Mouse (Mus musculus): ENCODE measurements around the gene Lypd6b. TPM values are rescaled to one million over a fixed set of nuclear protein-coding genes. Genes with fewer than 3 reads are reported as not detected.

The Lypd6b gene
- total RNA-seq, 2 experiments from 2014 or later, result 3.9 to 4.0 TPM

DNA sequence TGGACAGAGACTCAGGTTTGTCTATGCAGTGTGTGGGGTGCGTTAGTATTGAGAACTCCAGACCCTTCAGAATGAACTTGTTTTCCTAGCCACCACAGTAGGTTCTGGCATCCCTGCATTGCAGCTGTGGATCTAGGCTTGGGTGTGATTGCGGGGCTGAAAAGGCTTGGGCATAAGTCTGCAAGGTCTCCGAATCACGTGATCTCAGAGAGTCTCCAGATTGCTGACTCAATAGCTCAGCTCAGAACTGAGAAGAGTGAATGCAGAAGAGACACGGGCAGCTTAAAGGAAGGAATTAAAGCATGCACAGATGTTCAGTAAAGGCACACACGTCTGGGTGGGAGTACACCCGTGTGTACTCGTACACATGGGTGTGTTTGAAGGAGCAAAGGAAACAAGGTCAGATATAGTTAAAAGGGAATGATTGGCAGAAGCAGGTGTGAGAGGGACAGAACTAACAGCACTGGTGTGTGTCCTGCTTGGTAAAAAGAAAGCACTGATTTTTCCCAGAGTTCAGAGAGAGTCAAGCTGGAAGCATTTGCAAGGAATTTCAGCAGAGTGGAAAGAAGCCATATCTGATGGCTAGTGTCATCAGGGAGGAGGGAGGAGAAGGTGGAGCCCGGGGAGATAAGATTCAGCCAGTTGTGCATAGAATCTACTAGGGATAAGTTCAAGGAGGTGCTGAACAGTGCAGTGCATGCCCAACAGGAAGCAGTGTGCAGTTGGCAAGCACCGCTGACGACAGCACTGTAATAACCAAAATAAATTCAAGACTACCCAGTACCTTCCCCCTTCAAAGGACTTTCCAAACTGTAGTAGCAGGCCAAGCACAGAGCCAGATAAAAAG, 37.5 kb upstream of the Lypd6b start:
- DNase-seq (ENCODE audit: low spot score in 2 of 2), result no peak
- Histone ChIP-seq H3K4me3 (no peak overlapping the region), H3K27ac (peak overlapping the region; percentile 52)
- no peak for TF ChIP-seq CTCF (conservative IDR thresholded peaks at IDR 0.05)

DNA sequence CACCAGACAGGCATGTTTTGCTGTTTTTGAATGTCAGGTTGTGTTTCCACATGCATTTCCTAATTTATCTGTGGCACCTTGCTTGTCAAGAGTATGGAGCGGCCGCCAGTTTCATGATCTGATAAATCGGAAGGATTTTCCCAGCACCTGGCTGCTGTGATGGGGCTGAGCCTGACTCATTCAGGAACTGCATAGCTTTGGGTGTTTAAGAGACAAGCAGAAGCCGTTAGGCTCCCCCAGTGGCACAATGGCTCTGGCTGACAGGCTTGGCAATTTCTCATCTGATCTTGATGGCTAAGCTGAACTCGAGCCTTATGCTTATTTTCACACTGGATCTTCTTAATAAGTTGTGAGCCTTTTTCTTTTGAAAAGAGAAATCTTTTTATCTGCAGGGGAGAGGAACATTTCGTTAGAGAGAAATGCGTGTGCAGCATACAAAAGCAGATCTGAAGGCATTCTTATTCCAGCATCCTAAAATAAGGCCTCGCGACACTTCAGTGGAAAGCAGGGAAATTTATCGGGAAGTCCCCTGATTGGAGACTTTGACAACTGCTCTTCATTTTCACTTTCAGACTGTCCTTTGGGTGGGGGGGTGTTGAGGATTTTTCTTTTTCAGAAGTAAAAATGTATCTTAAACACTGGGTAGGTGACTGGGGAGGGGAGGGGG, 35.8 kb upstream of the Lypd6b start:
- H3K4me3 ChIP-seq, result no peak overlapping the region
- H3K27ac ChIP-seq, result peak overlapping the region; percentile 72
- TF ChIP-seq CTCF (conservative IDR thresholded peaks at IDR 0.05), result peak; percentile 41
- DNase-seq (ENCODE audit: low spot score in 2 of 2), result no peak

GRCm38 (mm10) chr2:49752211-49752607, 35.3 kb upstream of the Lypd6b start:
- no peak for DNase-seq (ENCODE audit: low spot score in 2 of 2)
- Histone ChIP-seq H3K27ac (peak overlapping the region; percentile 72; the same call in 1 of the 2 replicates), H3K4me3 (no peak overlapping the region)
- no peak for TF ChIP-seq CTCF (conservative IDR thresholded peaks at IDR 0.05)

DNA sequence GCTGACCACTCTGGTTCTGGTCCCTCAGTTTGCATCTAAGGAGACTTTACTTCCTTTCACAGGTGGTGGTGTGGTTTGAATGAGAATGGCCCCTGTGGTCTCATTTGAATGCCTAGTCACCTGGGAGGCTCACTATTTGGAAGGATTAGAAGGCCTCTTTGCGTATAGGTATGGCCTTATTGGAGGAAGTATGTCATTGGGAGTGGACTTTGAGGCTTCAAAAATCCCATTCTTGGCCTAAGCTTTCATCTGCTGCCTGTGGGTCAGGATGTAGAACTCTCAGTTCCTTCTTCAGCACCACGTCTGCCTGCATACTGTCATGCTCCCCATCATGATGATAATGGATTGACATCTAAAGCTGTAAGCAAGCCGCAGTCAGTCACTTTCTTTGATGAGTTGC, 34.4 kb upstream of the Lypd6b start:
- Histone ChIP-seq H3K27ac (no peak overlapping the region), H3K4me3 (no peak overlapping the region)
- no peak for DNase-seq (ENCODE audit: low spot score in 2 of 2)
- TF ChIP-seq CTCF (conservative IDR thresholded peaks at IDR 0.05), result no peak

GRCm38 (mm10) chr2:49755054-49755453, 32.4 kb upstream of the Lypd6b start:
- TF ChIP-seq CTCF (conservative IDR thresholded peaks at IDR 0.05), result no peak
- no peak overlapping the region for H3K4me3 ChIP-seq
- H3K27ac ChIP-seq, result no peak overlapping the region
- DNase-seq (ENCODE audit: low spot score in 2 of 2), result peak in 1 of 2 experiments; percentile 68

DNA sequence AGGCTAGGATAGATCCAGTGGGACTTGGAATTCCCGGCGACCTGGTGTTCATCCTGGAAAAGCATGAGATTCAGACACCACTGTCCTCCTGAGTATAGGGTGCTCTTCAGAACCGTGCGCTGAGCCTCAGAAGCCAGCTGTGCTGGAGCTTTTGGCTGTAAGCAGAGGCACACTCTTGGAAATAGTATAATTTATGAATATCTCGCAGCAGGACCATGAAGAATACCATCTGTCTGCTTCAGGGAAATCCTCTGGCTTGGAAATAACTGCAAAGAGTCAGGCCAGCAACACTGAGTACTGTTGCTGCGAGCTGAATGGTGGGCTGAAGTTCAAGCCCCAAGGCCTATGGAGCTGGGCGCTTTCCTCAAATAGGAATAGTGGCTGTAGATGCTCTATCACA, 29.9 kb upstream of the Lypd6b start:
- no peak for DNase-seq (ENCODE audit: low spot score in 2 of 2)
- no peak overlapping the region for H3K4me3 ChIP-seq
- H3K27ac ChIP-seq, result no peak overlapping the region
- no peak for TF ChIP-seq CTCF (conservative IDR thresholded peaks at IDR 0.05)

GRCm38 (mm10) chr2:49764331-49764946, 23.0 kb upstream of the Lypd6b start:
- TF ChIP-seq CTCF (conservative IDR thresholded peaks at IDR 0.05), result peak; percentile 78
- Histone ChIP-seq H3K4me3 (no peak overlapping the region), H3K27ac (no peak overlapping the region)
- DNase-seq (ENCODE audit: low spot score in 2 of 2), result peak; percentile 55 to 66

DNA sequence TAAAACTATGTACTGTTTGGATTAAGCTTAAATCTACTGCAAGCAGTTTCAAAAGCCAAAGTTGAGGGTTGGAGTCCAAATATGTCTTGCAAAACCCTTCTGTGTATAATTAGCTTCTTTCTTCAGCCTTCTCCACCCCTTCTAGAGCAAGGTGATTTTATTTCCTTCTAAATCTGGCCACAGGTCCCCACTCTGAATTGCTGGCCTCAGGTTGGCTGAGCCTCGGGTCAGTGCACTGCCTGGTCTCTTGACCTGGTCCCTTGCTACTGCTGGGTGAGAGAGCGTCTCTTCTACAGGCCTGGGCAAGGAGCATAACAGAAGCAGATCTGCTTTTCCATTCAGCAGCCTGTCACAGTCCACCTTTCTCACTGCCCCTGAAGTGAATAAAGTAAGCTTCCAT, 18.6 kb upstream of the Lypd6b start:
- no peak for TF ChIP-seq CTCF (conservative IDR thresholded peaks at IDR 0.05)
- Histone ChIP-seq H3K27ac (no peak overlapping the region), H3K4me3 (no peak overlapping the region)
- no peak for DNase-seq (ENCODE audit: low spot score in 2 of 2)

GRCm38 (mm10) chr2:49770440-49770839, 17.0 kb upstream of the Lypd6b start:
- TF ChIP-seq CTCF (conservative IDR thresholded peaks at IDR 0.05), result no peak
- Histone ChIP-seq H3K27ac (no peak overlapping the region), H3K4me3 (no peak overlapping the region)
- no peak for DNase-seq (ENCODE audit: low spot score in 2 of 2)

GRCm38 (mm10) chr2:49771172-49771571, 16.3 kb upstream of the Lypd6b start:
- no peak for TF ChIP-seq CTCF (conservative IDR thresholded peaks at IDR 0.05)
- Histone ChIP-seq H3K4me3 (no peak overlapping the region), H3K27ac (no peak overlapping the region)
- DNase-seq (ENCODE audit: low spot score in 2 of 2), result no peak

DNA sequence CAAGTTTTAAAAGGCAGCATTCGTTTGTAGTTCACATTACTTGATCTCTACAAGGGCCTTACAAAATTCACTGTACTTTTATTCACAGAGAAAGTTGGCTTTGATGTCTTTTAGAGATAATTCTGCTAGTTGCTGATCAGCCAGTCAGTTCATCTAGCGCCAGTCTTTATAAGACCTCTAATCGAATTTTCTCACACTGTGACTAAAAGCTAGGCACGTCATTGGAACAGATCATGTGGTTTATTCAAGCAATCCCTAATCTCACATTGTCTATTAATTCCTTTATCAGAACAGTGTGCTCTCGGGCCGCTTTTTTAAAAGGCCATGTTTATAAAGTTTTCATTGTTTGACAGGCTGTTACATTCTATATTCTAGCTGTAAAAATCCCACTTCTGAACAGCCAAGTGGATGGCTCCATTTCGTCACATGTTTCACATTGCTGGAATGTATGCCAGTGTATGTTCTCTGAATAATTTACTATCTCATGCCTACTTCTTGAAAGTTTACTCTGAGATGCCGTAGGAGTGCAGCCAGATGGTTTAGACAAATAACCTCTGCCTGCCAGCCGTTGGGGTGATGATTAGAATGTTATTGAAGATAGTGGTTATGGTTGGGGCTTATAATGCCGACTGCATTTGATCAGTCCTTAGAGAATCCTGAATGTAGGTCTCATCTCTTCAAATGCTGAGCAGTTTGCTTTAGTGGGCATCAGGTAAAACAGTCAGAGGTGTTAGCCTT, 14.1 kb upstream of the Lypd6b start:
- DNase-seq (ENCODE audit: low spot score in 2 of 2), result no peak
- TF ChIP-seq CTCF (conservative IDR thresholded peaks at IDR 0.05), result no peak
- no peak overlapping the region for H3K4me3 ChIP-seq
- H3K27ac ChIP-seq, result no peak overlapping the region

DNA sequence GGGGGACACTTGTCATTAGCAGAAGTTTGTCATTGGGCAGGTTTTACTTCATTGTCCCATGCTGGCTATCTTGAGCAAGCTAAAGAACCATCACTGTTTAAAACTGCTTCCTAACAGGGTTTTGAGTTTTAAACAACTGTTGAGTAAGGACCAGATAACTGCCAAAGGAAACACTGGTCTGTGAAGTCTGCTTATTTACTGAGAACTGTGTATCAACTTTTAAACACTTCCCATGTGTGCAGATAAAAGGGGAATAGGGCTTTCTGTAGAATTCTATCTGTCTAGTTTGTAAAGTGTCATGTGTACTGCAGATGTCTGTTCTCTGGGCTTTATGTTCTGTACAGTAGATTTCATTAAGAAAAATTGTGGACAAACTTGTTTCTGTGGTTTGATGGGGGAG, 13.3 kb upstream of the Lypd6b start:
- H3K27ac ChIP-seq, result no peak overlapping the region
- TF ChIP-seq CTCF (conservative IDR thresholded peaks at IDR 0.05), result no peak
- H3K4me3 ChIP-seq, result no peak overlapping the region
- DNase-seq (ENCODE audit: low spot score in 2 of 2), result no peak

DNA sequence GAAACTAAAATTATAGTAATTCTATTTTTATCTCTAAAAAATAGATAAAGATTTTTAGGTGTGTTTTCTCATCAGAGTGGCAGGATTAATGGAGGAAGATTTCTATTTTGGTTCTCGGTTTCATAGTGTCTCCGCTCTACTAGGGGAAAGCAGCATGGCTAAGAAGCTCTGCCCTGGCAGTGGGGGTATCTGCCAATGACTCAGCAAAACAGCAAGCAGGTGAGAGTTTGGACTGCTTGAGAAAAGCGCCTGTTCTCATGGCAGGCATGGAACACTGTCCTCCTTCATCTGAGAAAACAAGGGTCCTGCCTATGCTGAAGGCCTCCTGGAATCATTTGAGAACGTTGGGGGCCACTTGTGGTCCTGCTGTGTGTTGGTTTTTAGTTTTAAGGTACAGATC, 12.3 kb upstream of the Lypd6b start:
- TF ChIP-seq CTCF (conservative IDR thresholded peaks at IDR 0.05), result no peak
- H3K4me3 ChIP-seq, result no peak overlapping the region
- H3K27ac ChIP-seq, result no peak overlapping the region
- DNase-seq (ENCODE audit: low spot score in 2 of 2), result no peak
